22 mouse cellular contexts compared by ENCODE assay signal in the genomic region with DNA sequence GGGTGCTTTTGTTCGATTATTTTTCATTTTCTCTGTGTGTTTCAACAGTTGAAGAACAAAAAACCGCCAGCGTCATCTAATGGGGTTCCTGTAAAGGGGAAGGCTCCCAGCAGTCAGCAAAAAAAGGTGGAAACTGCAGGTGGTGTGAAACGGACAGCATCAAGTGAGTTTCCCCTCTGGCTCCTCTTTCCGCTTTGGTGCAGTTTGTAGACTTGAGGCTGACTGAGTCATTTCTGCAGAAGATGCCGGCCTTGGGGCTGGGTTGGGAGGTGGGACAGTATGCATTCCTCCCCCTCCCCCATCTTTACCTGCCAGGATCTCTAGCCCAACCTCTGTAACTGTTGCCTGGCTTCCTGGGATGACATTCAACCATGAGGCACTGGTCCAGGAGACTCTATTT.
"Had no signal": no experiment of that assay in that cellular context is flagged by ENCODE, and none has a peak within 500 bp of the region (broad histone marks: within the 10 kb centered on the region; RNA-seq: fewer than 3 reads in every experiment).

No protein-coding gene starts in this region.

- H3K4me2 ChIP-seq: liver, embryonic 15.5 days; lung, embryonic 15.5 days; midbrain, embryonic 12.5 days; neural tube, embryonic 12.5 days; stomach, embryonic 15.5 days had no signal

- DNase-seq: liver, postnatal 0 days; lung, adult 2 months; lung, postnatal 14 days; lung, postnatal 36 days; midbrain, embryonic 14.5 days; retina, postnatal 1 day; right cerebral cortex, adult 18-20 months; right cerebral cortex, postnatal 25 days; right cerebral cortex, postnatal 4 days; spleen, adult 18-20 months; thymus, adult 2 months; thymus, postnatal 25 days; thymus, postnatal 4 days had no signal

- H3K9me3 ChIP-seq: liver, embryonic 15.5 days; lung, embryonic 15.5 days; megakaryocyte, embryonic 14.5 days; midbrain, embryonic 12.5 days; neural tube, embryonic 12.5 days; stomach, embryonic 15.5 days had no signal

- H3K4me1 ChIP-seq: liver, embryonic 15.5 days; lung, embryonic 15.5 days; midbrain, embryonic 12.5 days; neural tube, embryonic 12.5 days; stomach, embryonic 15.5 days had no signal

- ATAC-seq: liver, postnatal 0 days; lung, postnatal 0 days had no signal

- H3K4me3 ChIP-seq: liver, embryonic 15.5 days; lung, embryonic 15.5 days; megakaryocyte, embryonic 14.5 days; midbrain, embryonic 12.5 days; neural tube, embryonic 12.5 days; stomach, embryonic 15.5 days had no signal

- H3K9ac ChIP-seq: liver, embryonic 15.5 days; liver, postnatal 0 days; lung, embryonic 15.5 days; midbrain, embryonic 12.5 days; neural tube, embryonic 12.5 days; stomach, embryonic 15.5 days had no signal

- H3K27me3 ChIP-seq: liver, embryonic 15.5 days; lung, embryonic 15.5 days; midbrain, embryonic 12.5 days; neural tube, embryonic 12.5 days; stomach, embryonic 15.5 days had no signal

- H3K36me3 ChIP-seq: liver, embryonic 15.5 days had no signal

- H3K27ac ChIP-seq: liver, embryonic 15.5 days; lung, embryonic 15.5 days; macrophage; midbrain, embryonic 12.5 days; neural tube, embryonic 12.5 days; stomach, embryonic 15.5 days; stomach, postnatal 0 days had no signal
